Mouse (Mus musculus): Measurements from ENCODE around the gene Zranb2.

- TF ChIP-seq CTCF (IDR thresholded peaks at IDR 0.05; ENCODE audit: borderline replicate concordance, control insufficient read depth, extremely low read depth, insufficient read depth, low read length, poor library complexity) (no peak), POLR2A (IDR thresholded peaks at IDR 0.05; ENCODE audit: control insufficient read depth, extremely low read depth, insufficient read depth, low read length, poor library complexity) (no peak)
Observed at GRCm38 (mm10) chr3:157582626-157583405, 48.9 kb downstream of the Zranb2 start.
